Mouse (Mus musculus): ENCODE measurements around the gene Trrap. TPM values are rescaled to one million over a fixed set of nuclear protein-coding genes. Genes with fewer than 3 reads are reported as not detected.
"Not testable (repeated sequence)": the region's sequence is repeated elsewhere in the genome, so short reads cannot be mapped to it uniquely, and the experiment has no call there.

Trrap gene
- polyA plus RNA-seq (2015; fragmentation: Nextera tagmentation; extraction: Ambion mirVana): 80.9 and 86.1 TPM in 2 replicates

GRCm38 (mm10) chr5:144767106-144767798 lies at the start of gene Trrap:
TSS of gene Trrap (plus strand) at chr5:144767732.
- ATAC-seq (replicated peaks): peak; percentile 11; the same call in 1 of the 2 replicates
- H3K4me1 ChIP-seq: peaks cover 18% of the 10 kb centered on the region
- H3K4me2 ChIP-seq: peak within 1 kb of the TSS; percentile 60
- not testable (repeated sequence) for H3K9me3 ChIP-seq; H3K27me3 ChIP-seq (replicated peaks); H3K36me3 ChIP-seq (replicated peaks)
- WGBS: 81% methylated on average over 15 of the region's 15 CpGs
- peak within 1 kb of the TSS; percentile 96 for H3K9ac ChIP-seq
- H3K4me3 ChIP-seq: peak within 1 kb of the TSS; percentile 96
- H3K27ac ChIP-seq: peak within 1 kb of the TSS; percentile 99

GRCm38 (mm10) chr5:144719781-144720180 lies 47.8 kb upstream of the Trrap start:
- WGBS: 65% methylated on average over 6 of the region's 6 CpGs
- Histone ChIP-seq H3K4me3 (no peak overlapping the region), H3K4me2 (no peak overlapping the region), H3K27ac (no peak overlapping the region), H3K4me1 (no peaks in the 10 kb centered on the region), H3K27me3 (replicated peaks) (no peaks in the 10 kb centered on the region), H3K9ac (no peak overlapping the region), H3K9me3 (no peaks in the 10 kb centered on the region), H3K36me3 (replicated peaks) (no peaks in the 10 kb centered on the region)
- ATAC-seq (replicated peaks): no peak

DNA sequence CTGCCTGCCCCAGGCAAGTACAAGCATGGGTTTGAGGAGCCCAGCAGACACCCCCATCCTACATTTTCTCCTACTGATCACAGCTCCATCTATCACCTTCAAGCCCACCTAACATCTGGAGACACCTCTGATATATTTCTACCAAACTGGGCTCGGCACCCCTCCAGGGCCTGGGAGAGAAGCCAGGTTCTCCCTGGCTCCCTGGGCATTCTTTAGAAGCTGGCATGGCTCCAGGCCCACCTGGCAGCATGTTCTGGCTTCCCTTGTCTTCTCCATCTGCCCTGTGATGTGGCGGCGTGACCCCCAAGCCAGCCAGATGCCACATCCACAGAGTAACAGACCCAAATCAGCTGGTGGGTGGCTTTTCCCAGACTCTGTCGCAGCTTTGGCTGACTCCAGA lies 47.3 kb upstream of the Trrap start:
- ATAC-seq (replicated peaks): no peak
- Histone ChIP-seq H3K4me2 (no peak overlapping the region), H3K4me1 (no peaks in the 10 kb centered on the region), H3K36me3 (replicated peaks) (no peaks in the 10 kb centered on the region), H3K27ac (no peak overlapping the region), H3K9ac (no peak overlapping the region), H3K27me3 (replicated peaks) (no peaks in the 10 kb centered on the region), H3K4me3 (no peak overlapping the region), H3K9me3 (no peaks in the 10 kb centered on the region)
- WGBS: 79% methylated on average over 4 of the region's 4 CpGs

- H3K4me3 ChIP-seq: no peak overlapping the region
- H3K36me3 ChIP-seq (replicated peaks): no peaks in the 10 kb centered on the region
- no peaks in the 10 kb centered on the region for H3K4me1 ChIP-seq
- H3K9me3 ChIP-seq: no peaks in the 10 kb centered on the region
- H3K27ac ChIP-seq: no peak overlapping the region
- peaks cover 7% of the 10 kb centered on the region; the same call in 1 of the 2 replicates for H3K27me3 ChIP-seq (replicated peaks)
- no peak overlapping the region for H3K9ac ChIP-seq
- 14% methylated on average over 2 of the region's 2 CpGs for WGBS
- no peak for ATAC-seq (replicated peaks)
- H3K4me2 ChIP-seq: no peak overlapping the region
Measured at GRCm38 (mm10) chr5:144724926-144725325, 42.6 kb upstream of the Trrap start.

- no peak overlapping the region for H3K27ac ChIP-seq
- H3K4me1 ChIP-seq: no peaks in the 10 kb centered on the region
- H3K27me3 ChIP-seq (replicated peaks): peaks cover 7% of the 10 kb centered on the region; the same call in 1 of the 2 replicates
- no peaks in the 10 kb centered on the region for H3K9me3 ChIP-seq
- H3K36me3 ChIP-seq (replicated peaks): no peaks in the 10 kb centered on the region
- WGBS: 86% methylated on average over 3 of the region's 3 CpGs
- H3K9ac ChIP-seq: no peak overlapping the region
- no peak for ATAC-seq (replicated peaks)
- H3K4me3 ChIP-seq: no peak overlapping the region
- H3K4me2 ChIP-seq: no peak overlapping the region
Measured at GRCm38 (mm10) chr5:144725554-144725953, 42.0 kb upstream of the Trrap start.

- Histone ChIP-seq H3K27me3 (replicated peaks) (peaks cover 7% of the 10 kb centered on the region; the same call in 1 of the 2 replicates), H3K9me3 (no peaks in the 10 kb centered on the region), H3K4me1 (no peaks in the 10 kb centered on the region), H3K4me2 (no peak overlapping the region), H3K36me3 (replicated peaks) (no peaks in the 10 kb centered on the region), H3K4me3 (no peak overlapping the region), H3K27ac (no peak overlapping the region), H3K9ac (no peak overlapping the region)
- 3% methylated on average over 9 of the region's 9 CpGs for WGBS
- ATAC-seq (replicated peaks): peak; percentile 71
Measured at GRCm38 (mm10) chr5:144727119-144727518, 40.4 kb upstream of the Trrap start.

DNA sequence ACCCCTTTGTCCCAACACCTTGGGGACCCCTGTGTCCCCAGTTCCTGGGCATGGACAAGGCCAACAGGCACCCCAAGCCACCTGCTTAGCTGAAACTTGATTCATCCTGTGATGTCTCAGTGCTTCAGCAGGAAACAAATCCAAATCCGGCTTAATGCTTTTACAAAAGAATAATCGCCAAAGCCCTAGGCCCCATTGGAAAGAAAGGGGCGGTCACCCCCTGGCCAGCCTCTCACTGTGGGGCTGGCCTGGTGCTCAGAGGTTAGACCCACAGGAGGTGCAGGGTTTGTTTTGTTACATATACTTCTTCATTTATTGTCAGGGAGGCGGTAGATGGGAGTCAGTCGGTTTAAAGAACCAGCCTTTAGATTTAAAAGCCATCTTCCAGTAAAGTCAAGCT lies 39.3 kb upstream of the Trrap start:
- no peaks in the 10 kb centered on the region for H3K9me3 ChIP-seq
- no peak overlapping the region for H3K27ac ChIP-seq
- H3K27me3 ChIP-seq (replicated peaks): peaks cover 7% of the 10 kb centered on the region; the same call in 1 of the 2 replicates
- H3K36me3 ChIP-seq (replicated peaks): no peaks in the 10 kb centered on the region
- no peak overlapping the region for H3K9ac ChIP-seq
- WGBS: 11% methylated on average over 5 of the region's 5 CpGs
- no peak overlapping the region for H3K4me2 ChIP-seq
- no peak overlapping the region for H3K4me3 ChIP-seq
- H3K4me1 ChIP-seq: no peaks in the 10 kb centered on the region
- ATAC-seq (replicated peaks): no peak

GRCm38 (mm10) chr5:144729216-144729615 lies 38.3 kb upstream of the Trrap start:
- Histone ChIP-seq H3K4me2 (no peak overlapping the region), H3K27ac (no peak overlapping the region), H3K27me3 (replicated peaks) (peaks cover 7% of the 10 kb centered on the region; the same call in 1 of the 2 replicates), H3K9me3 (no peaks in the 10 kb centered on the region), H3K4me1 (no peaks in the 10 kb centered on the region), H3K9ac (no peak overlapping the region), H3K36me3 (replicated peaks) (no peaks in the 10 kb centered on the region), H3K4me3 (no peak overlapping the region)
- 56% methylated on average over 8 of the region's 8 CpGs for WGBS
- ATAC-seq (replicated peaks): no peak

DNA sequence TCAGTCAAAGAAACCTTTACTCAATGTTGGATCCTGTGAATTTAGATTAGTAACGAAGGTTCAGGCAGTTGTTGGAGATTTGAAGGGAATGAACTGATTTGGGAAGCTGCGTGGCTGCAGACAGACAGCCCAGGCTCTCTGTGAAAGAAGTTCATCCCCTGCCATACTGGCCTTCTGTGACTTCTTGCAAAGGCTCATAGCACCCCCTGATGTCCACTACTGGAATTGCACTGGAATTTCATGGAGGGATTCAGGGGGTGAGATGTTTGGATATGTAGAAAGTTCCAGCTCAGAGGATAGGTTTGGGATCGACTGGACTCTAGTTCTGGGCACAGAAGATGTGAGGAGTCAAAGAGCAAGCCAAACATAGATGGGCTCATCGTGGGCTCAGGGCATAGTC lies 33.6 kb upstream of the Trrap start:
- H3K9ac ChIP-seq: no peak overlapping the region
- no peaks in the 10 kb centered on the region for H3K4me1 ChIP-seq
- no peak overlapping the region for H3K4me3 ChIP-seq
- no peak overlapping the region for H3K4me2 ChIP-seq
- H3K27me3 ChIP-seq (replicated peaks): no peaks in the 10 kb centered on the region
- ATAC-seq (replicated peaks): peak; percentile 28; the same call in 1 of the 2 replicates
- no peak overlapping the region for H3K27ac ChIP-seq
- WGBS: 25% methylated on average over 4 of the region's 4 CpGs
- peaks cover 6% of the 10 kb centered on the region; the same call in 1 of the 2 replicates for H3K36me3 ChIP-seq (replicated peaks)
- no peaks in the 10 kb centered on the region for H3K9me3 ChIP-seq

GRCm38 (mm10) chr5:144734949-144735348 lies 32.6 kb upstream of the Trrap start:
- H3K9me3 ChIP-seq: no peaks in the 10 kb centered on the region
- no peaks in the 10 kb centered on the region for H3K4me1 ChIP-seq
- H3K27me3 ChIP-seq (replicated peaks): no peaks in the 10 kb centered on the region
- H3K27ac ChIP-seq: no peak overlapping the region
- H3K36me3 ChIP-seq (replicated peaks): peaks cover 12% of the 10 kb centered on the region; the same call in 1 of the 2 replicates
- no peak overlapping the region for H3K4me2 ChIP-seq
- H3K9ac ChIP-seq: no peak overlapping the region
- peak; percentile 84 for ATAC-seq (replicated peaks)
- H3K4me3 ChIP-seq: no peak overlapping the region
- 29% methylated on average over 8 of the region's 8 CpGs for WGBS

DNA sequence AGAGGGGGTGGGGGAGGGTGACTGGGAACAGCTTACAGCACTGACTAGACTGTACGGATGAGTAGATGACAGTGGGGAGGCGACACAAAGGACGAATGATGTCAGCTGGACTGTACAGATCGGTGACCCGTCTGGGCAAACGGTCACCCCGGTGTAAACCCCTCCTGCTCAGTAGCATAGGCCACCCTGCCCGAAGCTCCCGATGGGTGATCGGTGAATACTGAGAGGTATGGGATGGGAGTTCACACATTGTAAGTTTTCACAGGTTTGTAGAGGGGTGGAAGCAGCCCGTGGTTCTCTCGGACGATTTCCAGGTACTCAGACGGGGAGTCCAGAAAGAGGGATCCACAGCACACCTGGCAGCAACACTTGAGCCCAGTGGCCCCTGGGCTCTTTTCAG lies 30.4 kb upstream of the Trrap start:
- Histone ChIP-seq H3K36me3 (replicated peaks) (peaks cover 25% of the 10 kb centered on the region), H3K9me3 (no peaks in the 10 kb centered on the region), H3K9ac (no peak overlapping the region), H3K4me3 (no peak overlapping the region), H3K27me3 (replicated peaks) (no peaks in the 10 kb centered on the region), H3K4me1 (no peaks in the 10 kb centered on the region), H3K4me2 (no peak overlapping the region), H3K27ac (no peak overlapping the region)
- ATAC-seq (replicated peaks): no peak
- WGBS: 95% methylated on average over 14 of the region's 14 CpGs

DNA sequence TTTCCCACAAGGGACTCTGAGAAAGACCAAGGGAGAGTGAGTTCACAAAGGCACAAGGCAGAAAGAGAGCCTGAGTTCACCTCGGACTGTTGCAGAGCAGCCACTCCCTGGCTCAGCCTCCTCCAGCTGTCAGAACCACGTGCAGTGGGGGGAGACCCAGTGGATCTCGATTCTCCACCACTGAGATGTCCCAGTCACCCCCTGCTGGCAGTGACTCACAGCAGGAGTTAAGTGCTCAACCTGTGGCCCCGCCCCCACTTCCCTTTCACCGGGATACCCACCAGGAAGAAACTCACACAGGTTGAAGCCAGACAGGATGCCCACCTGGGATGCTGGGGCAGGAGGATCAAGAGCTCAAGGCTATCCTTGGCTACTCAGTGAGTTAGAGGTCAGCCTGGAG lies 15.1 kb upstream of the Trrap start:
- no peaks in the 10 kb centered on the region for H3K27me3 ChIP-seq (replicated peaks)
- WGBS: 15% methylated on average over 5 of the region's 5 CpGs

GRCm38 (mm10) chr5:144753041-144753440 lies 14.5 kb upstream of the Trrap start:
- Histone ChIP-seq H3K9ac (no peak overlapping the region), H3K27me3 (replicated peaks) (no peaks in the 10 kb centered on the region), H3K9me3 (no peaks in the 10 kb centered on the region), H3K4me2 (no peak overlapping the region), H3K27ac (no peak overlapping the region), H3K36me3 (replicated peaks) (peaks cover 26% of the 10 kb centered on the region), H3K4me3 (no peak overlapping the region), H3K4me1 (peaks cover 13% of the 10 kb centered on the region; the same call in 1 of the 2 replicates)
- 68% methylated on average over 7 of the region's 7 CpGs for WGBS
- ATAC-seq (replicated peaks): peak; percentile 48

More for the DNA sequence above, 15.1 kb upstream of the Trrap start:
- no peak for ATAC-seq (replicated peaks)
- Histone ChIP-seq H3K9ac (no peak overlapping the region), H3K36me3 (replicated peaks) (peaks cover 29% of the 10 kb centered on the region), H3K9me3 (no peaks in the 10 kb centered on the region), H3K4me2 (no peak overlapping the region), H3K4me3 (no peak overlapping the region), H3K4me1 (peaks cover 7% of the 10 kb centered on the region; the same call in 1 of the 2 replicates), H3K27ac (no peak overlapping the region)
